Mouse (Mus musculus) lung, embryonic 14.5 days (tissue): ENCODE measurements around the gene Dtx3l. TPM values are rescaled to one million over a fixed set of nuclear protein-coding genes. Genes with fewer than 3 reads are reported as not detected.

Source experiments
- ATAC-seq: fragments of 200-750 bp; cut with Nextera tagmentation; 2 replicates; pipeline ENCODE4 v1.8.0; 2017; ENCODE audit warnings: mild to moderate bottlenecking, moderate TSS enrichment, moderate library complexity; ENCODE audit not compliant: insufficient read depth
- DNase-seq: peaks from one replicate; pipeline ENCODE4 v3.0.0-alpha.2; 2015
- H3K27ac ChIP-seq: fragments of 300-500 bp; sonication (generic); 2 replicates; pipeline ENCODE4 v1.5.1; 2014; ENCODE audit warnings: low read depth, mild to moderate bottlenecking, moderate library complexity
- H3K27me3 ChIP-seq: fragments of 300-500 bp; sonication (generic); 2 replicates; pipeline ENCODE4 v1.6.1; 2014; ENCODE audit warnings: low read length, control low read depth; ENCODE audit not compliant: insufficient read depth
- H3K36me3 ChIP-seq: fragments of 300-500 bp; sonication (generic); 2 replicates; pipeline ENCODE4 v1.6.1; 2014; ENCODE audit warnings: control low read depth; ENCODE audit not compliant: insufficient read depth
- H3K4me1 ChIP-seq: fragments of 300-500 bp; sonication (generic); 2 replicates; pipeline ENCODE4 v1.6.1; 2014; ENCODE audit warnings: antibody characterized with exemption, control low read depth; ENCODE audit not compliant: insufficient read depth
- H3K4me2 ChIP-seq: fragments of 300-500 bp; sonication (generic); 2 replicates; pipeline ENCODE4 v1.6.1; 2014; ENCODE audit warnings: mild to moderate bottlenecking
- H3K4me3 ChIP-seq: fragments of 300-500 bp; sonication (generic); 2 replicates; pipeline ENCODE4 v1.5.1; 2014; ENCODE audit warnings: low read depth, low read length
- H3K9ac ChIP-seq: fragments of 300-500 bp; sonication (generic); 2 replicates; pipeline ENCODE4 v1.6.1; 2014
- H3K9me3 ChIP-seq: fragments of 300-500 bp; sonication (generic); 2 replicates; pipeline ENCODE4 v1.6.1; 2016; ENCODE audit warnings: low read depth, low read length, control low read depth
- CTCF ChIP-seq: IDR thresholded peaks from 2 replicates; pipeline ENCODE4 v1.5.1; 2016; ENCODE audit warnings: antibody characterized with exemption, low read depth
- WGBS: fragments of 180-500 bp; shearing (Covaris S2); extraction: QIAGEN DNeasy Blood & Tissue Kit; methylation state at CpG from one replicate; pipeline ENCODE4 v1.1.7; 2014; 5-methylcytosine and 5-hydroxymethylcytosine counted together
- polyA plus RNA-seq: library from polyadenylated mRNA; unstranded; fragments of >200 nt; fragmentation: Nextera tagmentation; extraction: Ambion mirVana; gene quantifications from 2 replicates; pipeline ENCODE4 v1.2.1, GENCODE M21; 2014

The Dtx3l gene
- 4.9 and 5.6 TPM in 2 replicates for polyA plus RNA-seq

DNA sequence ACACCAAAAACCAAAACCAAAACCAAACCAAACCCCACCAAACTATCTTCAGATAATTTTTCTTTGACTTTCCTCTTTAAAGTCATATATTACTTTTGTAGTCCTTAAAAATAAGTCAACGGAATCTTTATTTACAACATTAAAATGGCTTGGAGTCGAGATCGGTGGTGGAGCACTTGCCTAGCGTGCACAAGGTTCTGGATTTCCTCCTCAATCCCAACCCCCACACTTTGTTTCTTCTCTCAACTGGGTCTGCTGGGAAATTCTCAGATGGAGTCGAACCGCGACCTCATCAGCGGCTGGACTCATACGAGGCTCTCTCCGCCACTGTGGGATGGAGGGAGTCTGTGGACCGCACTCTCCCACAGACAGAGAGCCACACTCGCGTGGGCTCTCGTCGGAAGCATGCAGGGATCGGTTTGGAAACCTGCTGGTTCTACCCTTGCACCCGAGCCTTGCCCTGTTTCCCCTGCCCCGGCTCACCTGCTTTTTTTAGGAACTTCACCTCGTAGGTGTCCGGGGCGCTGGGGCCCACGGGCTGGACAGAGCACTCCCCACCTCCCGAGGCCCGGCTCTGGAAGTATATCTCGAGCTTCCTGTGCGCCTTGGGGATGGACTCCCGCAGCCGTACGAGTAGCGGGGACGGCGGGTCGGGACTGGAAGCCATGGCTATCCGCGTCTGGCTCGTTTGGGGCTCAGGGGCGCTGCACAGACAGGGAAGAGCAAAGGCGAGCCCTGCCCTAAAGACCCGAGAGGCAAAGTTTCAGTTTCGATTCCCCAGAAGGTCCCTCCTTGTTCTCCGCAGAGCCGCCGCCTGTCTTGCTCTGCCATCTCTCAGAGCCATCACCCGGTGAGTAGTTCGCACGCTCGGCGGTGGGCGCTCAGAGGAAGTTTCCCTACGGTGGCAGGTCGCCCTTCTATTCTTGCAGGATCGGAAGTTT lies at the start of gene Dtx3l, which contains the start of gene Parp9:
TSS of gene Dtx3l (minus strand) at position 941 of the 941 bp plus-strand sequence.
TSS of gene Parp9 (plus strand) at position 260 of the 941 bp plus-strand sequence.
- ATAC-seq (peak; percentile 66), DNase-seq (peak; percentile 60)
- Histone ChIP-seq H3K4me2 (peak within 1 kb of the TSS; percentile 78), H3K27ac (no peak within 1 kb of the TSS), H3K27me3 (0 out of 2 replicates have a peak, but pooled peaks cover 5% of the 10 kb centered on the region), H3K4me3 (peak within 1 kb of the TSS; percentile 50), H3K9ac (peak within 1 kb of the TSS; percentile 59), H3K9me3 (no peaks in the 10 kb centered on the region), H3K36me3 (no peaks in the 10 kb centered on the region), H3K4me1 (no peaks in the 10 kb centered on the region)
- TF ChIP-seq CTCF = no peak
- WGBS = 2% methylated on average over 52 of the region's 52 CpGs

DNA sequence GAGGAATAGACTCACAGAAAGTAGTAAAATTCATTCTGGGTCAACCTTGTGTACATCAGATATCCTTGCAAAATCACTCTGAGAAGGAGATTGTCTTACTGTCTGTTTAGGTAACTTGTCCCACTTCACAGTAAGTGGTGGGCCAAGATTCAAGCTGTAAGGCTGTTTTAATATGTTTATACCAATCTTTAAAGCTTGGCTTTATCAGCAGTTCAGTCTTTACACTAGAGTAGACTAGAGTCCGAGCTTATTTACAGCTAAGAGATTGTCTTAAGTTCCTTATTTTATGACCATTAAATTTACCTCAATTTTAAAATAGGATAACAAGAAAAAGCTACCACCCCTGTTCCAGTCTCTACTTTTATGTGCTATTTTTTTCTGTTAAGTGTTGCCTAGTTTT lies 49.0 kb upstream of the Dtx3l start:
- Histone ChIP-seq H3K4me1 (no peaks in the 10 kb centered on the region), H3K27ac (no peak overlapping the region), H3K9ac (no peak overlapping the region), H3K9me3 (no peaks in the 10 kb centered on the region), H3K36me3 (no peaks in the 10 kb centered on the region), H3K27me3 (no peaks in the 10 kb centered on the region), H3K4me3 (no peak overlapping the region), H3K4me2 (no peak overlapping the region)
- ATAC-seq = no peak
- DNase-seq = no peak
- 59% methylated on average over 1 of the region's 1 CpGs for WGBS
- TF ChIP-seq CTCF = no peak

DNA sequence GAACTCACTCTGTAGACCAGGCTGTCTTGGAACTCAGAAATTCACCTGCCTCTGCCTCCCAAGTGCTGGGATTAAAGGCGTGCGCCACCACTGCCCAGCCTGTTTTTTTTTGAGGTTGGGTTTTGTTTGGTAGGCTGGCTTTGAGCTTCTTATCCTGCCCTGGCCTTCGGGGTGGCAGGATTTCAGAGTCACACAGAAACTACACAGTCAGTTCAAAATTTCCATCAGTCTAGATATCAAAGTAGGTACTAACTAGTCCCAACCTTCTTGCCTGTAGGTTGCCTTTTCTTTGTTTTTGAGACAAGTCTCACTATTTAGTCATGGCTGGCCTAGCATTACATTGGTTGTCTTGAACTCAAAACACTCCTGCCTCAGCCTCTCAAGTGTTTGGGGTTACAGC lies 45.5 kb upstream of the Dtx3l start:
- no peaks in the 10 kb centered on the region for H3K4me1 ChIP-seq
- peak overlapping the region; percentile 86 for H3K4me3 ChIP-seq
- no peak for DNase-seq
- 44% methylated on average over 3 of the region's 3 CpGs for WGBS
- ATAC-seq = no peak
- no peaks in the 10 kb centered on the region for H3K36me3 ChIP-seq
- H3K9me3 ChIP-seq = no peaks in the 10 kb centered on the region
- 0 out of 2 replicates have a peak, but pooled peaks cover 5% of the 10 kb centered on the region for H3K27me3 ChIP-seq
- H3K27ac ChIP-seq = no peak overlapping the region
- H3K9ac ChIP-seq = peak overlapping the region; percentile 92; the same call in 1 of the 2 replicates
- peak overlapping the region; percentile 77 for H3K4me2 ChIP-seq
- no peak for TF ChIP-seq CTCF

DNA sequence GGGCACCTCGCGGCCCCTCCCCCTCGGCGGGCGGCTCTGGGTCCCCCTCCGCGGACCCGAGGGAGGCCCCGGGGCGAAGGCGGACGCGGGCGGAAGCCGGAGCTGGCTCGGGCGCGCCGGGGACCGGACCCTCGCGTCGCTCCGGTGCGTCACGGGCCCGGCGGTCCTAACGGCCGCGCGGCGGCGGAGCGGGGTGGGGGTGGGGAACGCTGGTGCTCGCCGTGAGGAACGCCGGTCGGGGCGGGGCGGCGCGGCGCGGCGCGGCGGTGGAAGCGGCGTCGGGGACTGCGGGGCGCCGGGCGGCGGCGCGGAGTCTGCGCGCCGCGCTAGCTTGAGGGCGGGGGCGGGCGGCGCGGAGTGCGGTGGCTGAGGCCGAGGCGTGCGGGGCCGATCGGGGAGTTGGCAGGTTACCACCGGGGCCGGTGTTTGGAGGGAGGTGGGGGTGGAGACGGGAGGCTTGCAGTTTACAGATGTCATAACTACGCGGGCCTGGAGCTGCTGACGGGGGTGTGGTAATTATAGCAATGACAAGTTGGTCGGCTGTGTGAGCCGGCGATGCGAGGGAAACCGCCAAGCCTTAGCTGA lies 44.7 kb upstream of the Dtx3l start:
- peak overlapping the region; percentile 92 for H3K9ac ChIP-seq
- TF ChIP-seq CTCF = no peak
- H3K4me2 ChIP-seq = peak overlapping the region; percentile 77
- under 1% methylated on average over 42 of the region's 86 CpGs for WGBS
- peak overlapping the region; percentile 86 for H3K4me3 ChIP-seq
- H3K36me3 ChIP-seq = no peaks in the 10 kb centered on the region
- H3K4me1 ChIP-seq = no peaks in the 10 kb centered on the region
- peak; percentile 70 for DNase-seq
- no peaks in the 10 kb centered on the region for H3K9me3 ChIP-seq
- peak overlapping the region; percentile 99 for H3K27ac ChIP-seq
- H3K27me3 ChIP-seq = 0 out of 2 replicates have a peak, but pooled peaks cover 5% of the 10 kb centered on the region
- peak; percentile 60 for ATAC-seq

DNA sequence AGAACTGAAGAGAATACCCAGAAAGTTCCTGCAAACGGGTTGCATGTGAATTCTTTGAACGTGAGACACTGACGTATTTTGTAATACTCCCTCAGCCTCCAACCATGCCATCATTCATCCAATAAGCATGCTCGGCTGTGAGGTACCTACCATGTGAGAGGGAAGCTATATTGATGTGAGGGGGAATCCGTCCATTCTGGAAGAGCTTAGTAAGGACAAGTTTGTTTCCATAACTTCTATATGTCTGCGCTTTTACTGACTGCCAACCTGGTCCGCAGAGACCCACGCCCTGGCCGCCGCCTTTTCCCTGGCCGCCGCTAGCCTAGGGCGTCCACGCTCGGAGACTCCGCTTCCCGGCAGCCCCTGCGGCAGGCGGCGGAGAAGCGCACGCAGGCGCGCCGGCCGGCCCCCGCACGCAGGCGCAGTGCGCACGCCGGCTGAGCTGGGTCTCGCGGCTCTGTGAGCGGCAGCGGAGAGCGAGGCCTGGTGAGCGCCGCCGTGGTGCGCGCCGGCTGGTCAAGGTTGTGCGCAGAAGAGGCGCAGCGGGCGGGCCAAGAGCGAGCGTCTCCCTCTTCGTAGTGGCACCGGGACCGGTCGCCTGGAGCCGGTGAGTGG lies 44.1 kb upstream of the Dtx3l start:
- peak; percentile 95 for ATAC-seq
- peak overlapping the region; percentile 86 for H3K4me3 ChIP-seq
- peak overlapping the region; percentile 99 for H3K27ac ChIP-seq
- H3K9ac ChIP-seq = peak overlapping the region; percentile 92
- WGBS = under 1% methylated on average over 53 of the region's 54 CpGs
- no peaks in the 10 kb centered on the region for H3K36me3 ChIP-seq
- peak overlapping the region; percentile 77 for H3K4me2 ChIP-seq
- 0 out of 2 replicates have a peak, but pooled peaks cover 5% of the 10 kb centered on the region for H3K27me3 ChIP-seq
- H3K4me1 ChIP-seq = no peaks in the 10 kb centered on the region
- no peaks in the 10 kb centered on the region for H3K9me3 ChIP-seq
- no peak for TF ChIP-seq CTCF
- DNase-seq = peak; percentile 97

DNA sequence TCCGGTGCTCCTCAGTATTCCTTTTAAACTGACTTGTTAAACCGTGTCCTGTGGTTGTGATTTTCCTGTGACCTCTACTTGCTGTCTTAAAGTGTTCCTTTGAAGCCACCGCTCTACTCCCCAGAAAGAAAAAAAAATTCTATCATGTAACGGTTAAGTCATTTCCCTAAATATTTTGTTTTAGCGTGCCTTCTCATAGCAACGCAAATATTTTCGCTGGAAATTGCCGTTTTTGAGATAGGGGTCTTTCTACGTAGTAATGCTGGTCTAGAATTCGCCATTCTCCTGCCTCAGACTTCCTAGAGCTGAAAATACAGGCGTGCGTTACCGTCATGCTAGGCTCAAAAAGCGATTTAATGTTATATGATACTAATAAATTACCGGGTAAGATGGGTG lies 43.6 kb upstream of the Dtx3l start:
- Histone ChIP-seq H3K36me3 (no peaks in the 10 kb centered on the region), H3K4me3 (peak overlapping the region; percentile 86), H3K27ac (peak overlapping the region; percentile 99; the same call in 1 of the 2 replicates), H3K27me3 (0 out of 2 replicates have a peak, but pooled peaks cover 5% of the 10 kb centered on the region), H3K4me2 (peak overlapping the region; percentile 77), H3K9me3 (no peaks in the 10 kb centered on the region), H3K4me1 (no peaks in the 10 kb centered on the region), H3K9ac (peak overlapping the region; percentile 92)
- no peak for ATAC-seq
- no peak for DNase-seq
- WGBS = 4% methylated on average over 15 of the region's 15 CpGs
- no peak for TF ChIP-seq CTCF
